Mouse (Mus musculus) liver, postnatal 0 days (tissue): ENCODE results near the gene Smarca5. TPM values are rescaled to one million over a fixed set of nuclear protein-coding genes. Genes with fewer than 3 reads are reported as not detected.
"Not testable (repeated sequence)": the region's sequence is repeated elsewhere in the genome, so short reads cannot be mapped to it uniquely, and the experiment has no call there.

ENCODE experiments used
- ATAC-seq: fragments of 200-750 bp; cut with Nextera tagmentation; 2 replicates; pipeline ENCODE4 v1.8.0; 2017; ENCODE audit warnings: mild to moderate bottlenecking, moderate library complexity
- DNase-seq: peaks from one replicate; pipeline ENCODE4 v3.0.0-alpha.2; 2016
- H3K27ac ChIP-seq: fragments of 300-500 bp; sonication (generic); 2 replicates; pipeline ENCODE4 v1.5.1; 2014; ENCODE audit warnings: antibody characterized with exemption, moderate library complexity, mild to moderate bottlenecking, low read depth
- H3K27me3 ChIP-seq: fragments of 300-500 bp; sonication (generic); 2 replicates; pipeline ENCODE4 v1.6.1; 2014; ENCODE audit warnings: low read length, control low read depth, mixed read lengths; ENCODE audit not compliant: insufficient read depth
- H3K36me3 ChIP-seq: fragments of 300-500 bp; sonication (generic); replicated peaks from 2 replicates; pipeline ENCODE4 v1.6.1; 2014; ENCODE audit warnings: mild to moderate bottlenecking, control low read depth, low read length, moderate library complexity, mixed read lengths; ENCODE audit not compliant: insufficient read depth
- H3K4me1 ChIP-seq: fragments of 300-500 bp; sonication (generic); 2 replicates; pipeline ENCODE4 v1.6.1; 2014; ENCODE audit warnings: antibody characterized with exemption, mild to moderate bottlenecking, control low read depth; ENCODE audit not compliant: insufficient read depth
- H3K4me2 ChIP-seq: fragments of 300-500 bp; sonication (generic); 2 replicates; pipeline ENCODE4 v1.6.1; 2014; ENCODE audit warnings: low read depth, mild to moderate bottlenecking, low read length, moderate library complexity, mixed read lengths
- H3K4me3 ChIP-seq: fragments of 300-500 bp; sonication (generic); 2 replicates; pipeline ENCODE4 v1.5.1; 2014; ENCODE audit warnings: low read depth, low read length
- H3K9ac ChIP-seq: fragments of 300-500 bp; sonication (generic); replicated peaks from 2 replicates; pipeline ENCODE4 v1.6.1; 2014; ENCODE audit warnings: mild to moderate bottlenecking, moderate library complexity
- H3K9me3 ChIP-seq: fragments of 300-500 bp; sonication (generic); 2 replicates; pipeline ENCODE4 v1.6.1; 2016; ENCODE audit warnings: mild to moderate bottlenecking, control low read depth, low read length, mixed read lengths
- CTCF ChIP-seq: sonication (generic); IDR thresholded peaks from 2 replicates; pipeline ENCODE4 v1.5.1; 2016; ENCODE audit warnings: antibody characterized with exemption, low read depth
- EP300 ChIP-seq: IDR thresholded peaks from 2 replicates; pipeline ENCODE4 v1.6.1; 2016; ENCODE audit warnings: antibody characterized with exemption, low read depth, mild to moderate bottlenecking
- WGBS: fragments of 180-500 bp; shearing (Covaris S2); extraction: QIAGEN DNeasy Blood & Tissue Kit; methylation state at CpG from one replicate; pipeline ENCODE4 v1.1.7; 2014; ENCODE audit not compliant: insufficient replicate concordance; 5-methylcytosine and 5-hydroxymethylcytosine counted together
- polyA plus RNA-seq: library from polyadenylated mRNA; unstranded; fragments of >200 nt; fragmentation: Nextera tagmentation; extraction: Ambion mirVana; gene quantifications from 2 replicates; pipeline ENCODE4 v1.2.1, GENCODE M21; 2015

Gene Smarca5
- 25.3 and 25.4 TPM in 2 replicates for polyA plus RNA-seq

DNA sequence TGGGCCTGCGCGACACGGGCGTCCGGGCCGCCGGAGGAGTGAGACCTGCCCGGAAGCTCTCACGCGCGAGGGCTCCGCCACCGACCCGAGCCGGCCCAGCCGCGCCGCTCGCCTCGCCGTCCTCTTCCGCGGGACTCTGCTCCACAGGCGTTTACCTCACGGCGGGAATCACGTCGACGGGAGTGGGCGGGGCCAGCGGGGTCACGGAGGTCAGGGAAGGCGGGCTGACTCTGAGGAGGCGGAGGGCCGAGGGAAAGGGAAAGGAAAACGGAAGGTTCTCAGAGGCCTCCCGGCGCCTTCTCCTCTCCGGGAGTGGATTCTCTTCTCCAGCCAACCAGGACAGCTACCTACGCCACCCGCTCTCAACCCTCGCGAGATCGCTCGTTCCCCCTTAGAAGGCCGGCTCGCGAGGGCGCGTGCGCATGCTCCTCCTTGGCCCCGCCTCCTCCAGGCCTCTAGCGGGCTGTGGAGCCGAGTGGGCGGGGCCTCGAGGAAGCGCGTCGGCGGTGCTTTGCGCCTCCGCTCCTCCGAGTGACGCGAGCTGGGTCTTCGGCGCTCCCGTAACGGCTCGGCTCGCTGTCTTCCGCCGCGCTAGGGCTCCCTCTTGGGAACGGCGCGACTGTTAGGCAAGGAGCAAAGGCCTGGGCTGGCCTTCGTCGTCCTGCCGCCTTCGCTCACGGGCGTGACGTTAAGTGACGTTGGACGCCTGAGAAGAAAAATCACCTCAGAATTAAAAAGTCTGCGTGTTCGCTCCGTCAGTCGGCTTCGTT is at the start of gene Smarca5:
Gene Smarca5, minus strand, starts transcription at position 343 of the 770 bp plus-strand sequence.
- peak; percentile 91 for ATAC-seq
- H3K27me3 ChIP-seq = not testable (repeated sequence)

GRCm38 (mm10) chr8:80784559-80784958 is 45.3 kb upstream of the Smarca5 start:
- Histone ChIP-seq H3K4me1 (no peaks in the 10 kb centered on the region), H3K36me3 (peaks cover 24% of the 10 kb centered on the region), H3K4me2 (no peak overlapping the region), H3K9me3 (no peaks in the 10 kb centered on the region), H3K9ac (no peak overlapping the region), H3K27ac (no peak overlapping the region), H3K4me3 (no peak overlapping the region), H3K27me3 (no peaks in the 10 kb centered on the region)
- DNase-seq (no peak), ATAC-seq (no peak)
- WGBS = 86% methylated on average over 9 of the region's 9 CpGs
- TF ChIP-seq EP300 (no peak), CTCF (no peak)

More for the DNA sequence above, at the start of gene Smarca5:
- H3K36me3 ChIP-seq, H3K9me3 ChIP-seq: not testable (repeated sequence)
- DNase-seq = peak; percentile 91
- Histone ChIP-seq H3K27ac (peak within 1 kb of the TSS; percentile 99), H3K4me3 (peak within 1 kb of the TSS; percentile 89), H3K4me1 (peaks cover 10% of the 10 kb centered on the region), H3K4me2 (peak within 1 kb of the TSS; percentile 87), H3K9ac (peak within 1 kb of the TSS; percentile 82)
- WGBS = 2% methylated on average over 60 of the region's 91 CpGs

GRCm38 (mm10) chr8:80783271-80783670 is 44.0 kb upstream of the Smarca5 start:
- Histone ChIP-seq H3K4me3 (no peak overlapping the region), H3K4me1 (no peaks in the 10 kb centered on the region), H3K27ac (no peak overlapping the region), H3K4me2 (no peak overlapping the region), H3K9me3 (no peaks in the 10 kb centered on the region), H3K36me3 (peaks cover 29% of the 10 kb centered on the region), H3K27me3 (no peaks in the 10 kb centered on the region), H3K9ac (no peak overlapping the region)
- ATAC-seq (no peak), DNase-seq (no peak)
- TF ChIP-seq CTCF = no peak
- TF ChIP-seq EP300 = no peak
- WGBS = 90% methylated on average over 4 of the region's 4 CpGs

DNA sequence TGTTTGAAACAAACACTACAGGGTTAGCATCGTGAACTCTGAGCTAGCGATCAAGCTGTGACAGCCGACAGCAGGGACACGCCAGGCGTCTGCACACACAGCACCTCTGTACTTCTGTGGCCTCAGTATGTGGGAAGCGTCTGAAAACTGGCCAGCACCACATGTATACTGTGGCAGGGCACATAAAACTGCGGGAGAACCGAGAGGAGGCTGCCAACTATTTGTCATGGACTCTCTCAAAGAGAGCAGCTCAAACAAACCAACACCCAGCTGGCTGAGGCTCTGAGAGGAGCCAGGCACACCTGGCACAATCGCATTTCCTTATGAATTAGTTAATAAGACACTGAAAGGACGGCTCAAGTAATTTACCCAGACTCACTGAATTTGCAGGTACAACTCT is 42.0 kb upstream of the Smarca5 start:
- H3K27ac ChIP-seq = no peak overlapping the region
- DNase-seq (no peak), ATAC-seq (no peak)
- no peaks in the 10 kb centered on the region for H3K9me3 ChIP-seq
- H3K36me3 ChIP-seq = peaks cover 37% of the 10 kb centered on the region
- H3K4me1 ChIP-seq = no peaks in the 10 kb centered on the region
- no peak overlapping the region for H3K4me2 ChIP-seq
- WGBS = 75% methylated on average over 10 of the region's 10 CpGs
- TF ChIP-seq EP300 (no peak), CTCF (no peak)
- H3K9ac ChIP-seq = no peak overlapping the region
- H3K4me3 ChIP-seq = no peak overlapping the region
- H3K27me3 ChIP-seq = no peaks in the 10 kb centered on the region

DNA sequence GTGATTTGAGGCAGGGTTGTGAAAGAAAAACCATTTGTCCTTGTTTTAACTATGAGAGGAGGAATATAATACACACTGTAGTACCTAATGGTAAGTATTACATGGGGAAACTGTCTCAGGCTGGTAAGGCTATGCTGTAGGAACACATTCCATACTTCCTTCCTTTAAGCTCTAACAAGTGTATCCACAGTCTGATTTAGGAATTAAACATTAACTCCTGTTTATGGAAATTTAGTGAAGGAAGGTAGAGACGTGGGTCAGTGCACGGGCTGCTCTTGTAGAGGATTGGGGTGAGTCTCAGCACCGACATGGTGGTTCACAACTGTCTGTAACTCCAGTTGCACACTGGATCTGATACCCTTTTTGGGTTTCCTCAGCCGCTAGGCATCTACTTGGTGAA is 41.0 kb upstream of the Smarca5 start:
- no peaks in the 10 kb centered on the region for H3K4me1 ChIP-seq
- H3K36me3 ChIP-seq = peaks cover 36% of the 10 kb centered on the region
- no peaks in the 10 kb centered on the region for H3K9me3 ChIP-seq
- ATAC-seq (no peak), DNase-seq (no peak)
- H3K9ac ChIP-seq = no peak overlapping the region
- WGBS = 78% methylated on average over 4 of the region's 4 CpGs
- H3K4me2 ChIP-seq = no peak overlapping the region
- TF ChIP-seq EP300 (no peak), CTCF (no peak)
- no peak overlapping the region for H3K27ac ChIP-seq
- H3K27me3 ChIP-seq = no peaks in the 10 kb centered on the region
- no peak overlapping the region for H3K4me3 ChIP-seq

DNA sequence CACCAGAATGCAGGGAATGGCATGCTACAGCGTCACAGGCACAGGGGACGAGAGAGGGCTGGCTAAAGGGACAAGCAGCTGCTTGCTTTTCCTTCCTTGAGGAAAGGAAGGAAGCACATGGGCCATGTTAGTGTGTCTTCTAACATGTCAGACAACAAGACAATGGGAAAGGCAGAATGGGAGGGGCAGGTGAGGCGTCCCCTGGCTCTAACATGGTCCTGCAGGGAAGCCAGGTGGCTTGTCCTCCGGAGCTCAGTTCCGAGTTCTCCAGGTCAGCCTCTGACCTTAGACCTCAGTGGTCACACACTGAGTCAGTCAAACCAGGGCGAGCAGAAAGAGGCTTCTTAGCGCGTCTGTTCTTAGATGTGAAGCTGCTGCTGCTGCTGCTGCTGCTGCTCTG is 37.1 kb upstream of the Smarca5 start:
- Histone ChIP-seq H3K4me1 (no peaks in the 10 kb centered on the region), H3K4me2 (no peak overlapping the region), H3K27ac (no peak overlapping the region), H3K9me3 (no peaks in the 10 kb centered on the region), H3K9ac (no peak overlapping the region), H3K4me3 (no peak overlapping the region), H3K36me3 (peaks cover 20% of the 10 kb centered on the region), H3K27me3 (no peaks in the 10 kb centered on the region)
- no peak for ATAC-seq
- no peak for DNase-seq
- no peak for TF ChIP-seq CTCF
- no peak for TF ChIP-seq EP300
- WGBS = 78% methylated on average over 8 of the region's 8 CpGs
